Mouse (Mus musculus) lung, adult 2 months (tissue): ENCODE results near the gene Chkb. TPM values are rescaled to one million over a fixed set of nuclear protein-coding genes. Genes with fewer than 3 reads are reported as not detected.

Experiments used
- DNase-seq: peaks from one replicate; pipeline ENCODE4 v3.0.0; 2022
- H3K4me1 ChIP-seq: fragments of 200-500 bp; 2 replicates; pipeline ENCODE4 v1.6.1; 2011; ENCODE audit warnings: low read length; ENCODE audit not compliant: control insufficient read depth, insufficient read depth
- H3K4me3 ChIP-seq: fragments of 200-500 bp; replicated peaks from 2 replicates; pipeline ENCODE3; 2011; ENCODE audit warnings: low read depth, mild to moderate bottlenecking, control low read depth, low read length; ENCODE audit errors: extremely low read depth
- CTCF ChIP-seq: fragments of 200-500 bp; IDR thresholded peaks from 2 replicates; pipeline ENCODE4 v1.5.1; 2011; ENCODE audit warnings: mild to moderate bottlenecking, low read length, control low read depth; ENCODE audit not compliant: insufficient read depth
- POLR2A ChIP-seq: fragments of 200-500 bp; IDR thresholded peaks from 2 replicates; pipeline ENCODE4 v1.6.1; 2011; ENCODE audit warnings: low read depth, mild to moderate bottlenecking, control low read depth, low read length, borderline replicate concordance; ENCODE audit errors: extremely low read depth
- WGBS: fragments of 180-500 bp; shearing (Covaris S2); methylation state at CpG from one replicate; pipeline ENCODE4 v1.1.7; 2018; 5-methylcytosine and 5-hydroxymethylcytosine counted together
- polyA plus RNA-seq: library from polyadenylated mRNA; depleted of rRNA; stranded (reverse); fragments of >200 nt; gene quantifications from 2 replicates; pipeline ENCODE4 v1.2.3, GENCODE M21; 2012

Chkb gene
- polyA plus RNA-seq, 1 experiment, result 67.1 TPM

- Histone ChIP-seq H3K4me1 (0 out of 2 replicates have a peak, but pooled peaks cover 3% of the 10 kb centered on the region), H3K4me3 (peak overlapping the region; percentile 83)
- TF ChIP-seq POLR2A (no peak), CTCF (no peak)
- 39% methylated on average over 6 of the region's 6 CpGs for WGBS
- DNase-seq, result no peak
These were observed 633 bp upstream of the Chkb start for GRCm38 (mm10) chr15:89430341-89430740.

GRCm38 (mm10) chr15:89428821-89429351 lies 822 bp downstream of the Chkb start:
- Histone ChIP-seq H3K4me3 (peak overlapping the region; percentile 83), H3K4me1 (0 out of 2 replicates have a peak, but pooled peaks cover 3% of the 10 kb centered on the region)
- no peak for DNase-seq
- no peak for TF ChIP-seq CTCF
- TF ChIP-seq POLR2A, result no peak
- WGBS, result 6% methylated on average over 22 of the region's 22 CpGs

GRCm38 (mm10) chr15:89428136-89428790 lies 1.4 kb downstream of the Chkb start:
- 82% methylated on average over 19 of the region's 19 CpGs for WGBS
- Histone ChIP-seq H3K4me1 (0 out of 2 replicates have a peak, but pooled peaks cover 3% of the 10 kb centered on the region), H3K4me3 (no peak overlapping the region)
- DNase-seq, result no peak
- TF ChIP-seq CTCF, result no peak
- no peak for TF ChIP-seq POLR2A

GRCm38 (mm10) chr15:89426716-89427115 lies 3.0 kb downstream of the Chkb start:
- TF ChIP-seq CTCF (no peak), POLR2A (no peak)
- Histone ChIP-seq H3K4me3 (no peak overlapping the region), H3K4me1 (0 out of 2 replicates have a peak, but pooled peaks cover 3% of the 10 kb centered on the region)
- DNase-seq, result no peak
- 88% methylated on average over 10 of the region's 10 CpGs for WGBS

- DNase-seq, result no peak
- 0 out of 2 replicates have a peak, but pooled peaks cover 3% of the 10 kb centered on the region for H3K4me1 ChIP-seq
- no peak within 1 kb of the TSS for H3K4me3 ChIP-seq
- TF ChIP-seq CTCF, result no peak
- no peak for TF ChIP-seq POLR2A
- WGBS, result 47% methylated on average over 6 of the region's 6 CpGs
These were observed 4.0 kb downstream of the Chkb start, which contains the start of gene Cpt1b for GRCm38 (mm10) chr15:89425711-89426121. Gene Cpt1b (minus strand): TSS chr15:89425863.

GRCm38 (mm10) chr15:89424621-89425020 lies 5.1 kb downstream of the Chkb start:
- Histone ChIP-seq H3K4me1 (0 out of 2 replicates have a peak, but pooled peaks cover 3% of the 10 kb centered on the region), H3K4me3 (no peak overlapping the region)
- no peak for DNase-seq
- TF ChIP-seq POLR2A (no peak), CTCF (no peak)
- 83% methylated on average over 8 of the region's 8 CpGs for WGBS

GRCm38 (mm10) chr15:89421938-89422337 lies 7.8 kb downstream of the Chkb start:
- no peaks in the 10 kb centered on the region for H3K4me1 ChIP-seq
- no peak for DNase-seq
- no peak overlapping the region for H3K4me3 ChIP-seq
- 93% methylated on average over 9 of the region's 9 CpGs for WGBS
- TF ChIP-seq POLR2A, result no peak
- TF ChIP-seq CTCF, result no peak

- TF ChIP-seq CTCF (no peak), POLR2A (no peak)
- Histone ChIP-seq H3K4me1 (no peaks in the 10 kb centered on the region), H3K4me3 (no peak overlapping the region)
- 76% methylated on average over 8 of the region's 8 CpGs for WGBS
- DNase-seq, result no peak
These were observed 14.4 kb downstream of the Chkb start for GRCm38 (mm10) chr15:89415282-89415681.

GRCm38 (mm10) chr15:89410118-89410517 lies 19.6 kb downstream of the Chkb start, which contains the start of gene Syce3:
Gene Syce3 (minus strand): TSS chr15:89410503.
- DNase-seq, result no peak
- TF ChIP-seq CTCF (no peak), POLR2A (no peak)
- WGBS, result 79% methylated on average over 24 of the region's 24 CpGs
- Histone ChIP-seq H3K4me3 (no peak within 1 kb of the TSS), H3K4me1 (no peaks in the 10 kb centered on the region)

- DNase-seq, result no peak
- TF ChIP-seq CTCF (no peak), POLR2A (no peak)
- H3K4me3 ChIP-seq, result no peak overlapping the region
- H3K4me1 ChIP-seq, result no peaks in the 10 kb centered on the region
These were observed 23.0 kb downstream of the Chkb start for GRCm38 (mm10) chr15:89406691-89407090.
